Mouse (Mus musculus): Measurements from ENCODE around the gene Trim12c. TPM values are rescaled to one million over a fixed set of nuclear protein-coding genes. Genes with fewer than 3 reads are reported as not detected.

The Trim12c gene
- polyA plus RNA-seq, 1 experiment = 5.0 TPM

Other genes with a start within 250 kb of the Trim12c start
- not detected in 2 replicates for gene Olfr646, start 248.5 kb downstream of the Trim12c start, polyA plus RNA-seq (2012; rRNA removed)
- gene Ubqln5, start 223.5 kb downstream of the Trim12c start, polyA plus RNA-seq (2012; rRNA removed) = 0.14 and 0.34 TPM in 2 replicates
- not detected in 2 replicates for gene Olfr643, start 216.0 kb downstream of the Trim12c start, polyA plus RNA-seq (2012; rRNA removed)
- gene Ubqln3, start 210.1 kb downstream of the Trim12c start, polyA plus RNA-seq (2012; rRNA removed) = 1.6 and 2.4 TPM in 2 replicates
- 2.4 TPM in 2 replicates for gene Ubqlnl, start 202.8 kb downstream of the Trim12c start, polyA plus RNA-seq (2012; rRNA removed)
- 0.05 TPM in 1 of 2 replicates, not detected in the other for gene Olfm5, start 188.5 kb downstream of the Trim12c start, polyA plus RNA-seq (2012; rRNA removed)
- gene Olfr648, start 170.0 kb downstream of the Trim12c start, polyA plus RNA-seq (2012; rRNA removed) = 0.05 TPM in 1 of 2 replicates, not detected in the other
- gene Olfr649, start 157.4 kb downstream of the Trim12c start, polyA plus RNA-seq (2012; rRNA removed) = not detected in 2 replicates
- gene Trim6, start 134.6 kb downstream of the Trim12c start, polyA plus RNA-seq (2012; rRNA removed) = 1.3 TPM in 2 replicates
- gene Trim34a, start 108.9 kb downstream of the Trim12c start, polyA plus RNA-seq (2012; rRNA removed) = 4.7 and 5.2 TPM in 2 replicates
- 0.42 TPM in 2 replicates for gene Trim5, start 65.3 kb downstream of the Trim12c start, polyA plus RNA-seq (2012; rRNA removed)
- gene Trim12a, start 37.9 kb downstream of the Trim12c start, polyA plus RNA-seq (2012; rRNA removed) = 3.6 and 3.8 TPM in 2 replicates
- gene Trim34b, start 23.9 kb downstream of the Trim12c start, polyA plus RNA-seq (2012; rRNA removed) = 3.6 and 4.3 TPM in 2 replicates
- 0.11 and 0.12 TPM in 2 replicates for gene Trim30b, start 16.5 kb upstream of the Trim12c start, polyA plus RNA-seq (2012; rRNA removed)
- 0.14 and 0.18 TPM in 2 replicates for gene Trim30c, start 47.5 kb upstream of the Trim12c start, polyA plus RNA-seq (2012; rRNA removed)
- 3.0 and 4.6 TPM in 2 replicates for gene Trim30a, start 111.8 kb upstream of the Trim12c start, polyA plus RNA-seq (2012; rRNA removed)
- gene Trim30d, start 154.5 kb upstream of the Trim12c start, polyA plus RNA-seq (2012; rRNA removed) = 1.2 and 1.7 TPM in 2 replicates
- gene Olfr651, start 196.8 kb upstream of the Trim12c start, polyA plus RNA-seq (2012; rRNA removed) = not detected in 2 replicates
- gene Olfr652, start 207.5 kb upstream of the Trim12c start, polyA plus RNA-seq (2012; rRNA removed) = not detected in 2 replicates
- gene Olfr653, start 224.0 kb upstream of the Trim12c start, polyA plus RNA-seq (2012; rRNA removed) = not detected in 2 replicates
- not detected in 2 replicates for gene Olfr654, start 233.7 kb upstream of the Trim12c start, polyA plus RNA-seq (2012; rRNA removed)
- not detected in 2 replicates for gene Olfr655, start 248.4 kb upstream of the Trim12c start, polyA plus RNA-seq (2012; rRNA removed)